Mouse (Mus musculus): Measurements from ENCODE around the gene Plcxd2. TPM values are rescaled to one million over a fixed set of nuclear protein-coding genes. Genes with fewer than 3 reads are reported as not detected.

The Plcxd2 gene
- polyA plus RNA-seq, 1 experiment, result 0.86 TPM

GRCm38 (mm10) chr16:45964777-45965176 lies 45.2 kb downstream of the Plcxd2 start:
- peaks cover 8% of the 10 kb centered on the region; the same call in 1 of the 2 replicates for H3K4me1 ChIP-seq (ENCODE audit: control insufficient read depth, insufficient read depth, low read length)
- TF ChIP-seq POLR2A (IDR thresholded peaks at IDR 0.05; ENCODE audit: borderline replicate concordance, low read depth, low read length) (no peak), CTCF (IDR thresholded peaks at IDR 0.05; ENCODE audit: low read depth, low read length) (no peak)
- no peak overlapping the region for H3K4me3 ChIP-seq (ENCODE audit: insufficient read depth, low read length)
- H3K27ac ChIP-seq (ENCODE audit: insufficient read depth, low read depth, low read length), result no peak overlapping the region

DNA sequence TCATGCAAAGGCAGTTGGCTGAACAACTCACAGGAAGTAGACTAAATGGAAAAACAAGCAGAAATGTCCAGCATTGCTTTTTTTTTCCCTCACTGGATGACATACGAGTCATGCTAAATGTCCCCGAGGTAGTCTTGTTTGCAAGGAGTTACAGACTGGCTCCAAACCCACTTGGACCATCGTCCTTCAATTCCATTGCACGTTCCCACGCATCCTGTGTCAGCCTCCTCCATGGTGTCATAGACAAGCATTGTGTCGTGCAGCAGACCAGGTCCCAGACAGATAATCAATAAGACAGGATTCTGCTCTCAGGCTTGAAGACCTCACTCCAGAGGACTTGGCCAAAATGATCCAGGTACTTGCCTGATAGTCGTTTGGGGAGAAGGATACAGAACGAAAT lies 46.2 kb downstream of the Plcxd2 start:
- Histone ChIP-seq H3K4me1 (ENCODE audit: control insufficient read depth, insufficient read depth, low read length) (peaks cover 8% of the 10 kb centered on the region; the same call in 1 of the 2 replicates), H3K27ac (ENCODE audit: insufficient read depth, low read depth, low read length) (no peak overlapping the region), H3K4me3 (ENCODE audit: insufficient read depth, low read length) (no peak overlapping the region)
- TF ChIP-seq CTCF (IDR thresholded peaks at IDR 0.05; ENCODE audit: low read depth, low read length), result no peak
- TF ChIP-seq POLR2A (IDR thresholded peaks at IDR 0.05; ENCODE audit: borderline replicate concordance, low read depth, low read length), result no peak

GRCm38 (mm10) chr16:45963088-45963487 lies 46.9 kb downstream of the Plcxd2 start:
- no peak for TF ChIP-seq CTCF (IDR thresholded peaks at IDR 0.05; ENCODE audit: low read depth, low read length)
- TF ChIP-seq POLR2A (IDR thresholded peaks at IDR 0.05; ENCODE audit: borderline replicate concordance, low read depth, low read length), result no peak
- Histone ChIP-seq H3K4me3 (ENCODE audit: insufficient read depth, low read length) (no peak overlapping the region), H3K27ac (ENCODE audit: insufficient read depth, low read depth, low read length) (no peak overlapping the region), H3K4me1 (ENCODE audit: control insufficient read depth, insufficient read depth, low read length) (0 out of 2 replicates have a peak, but pooled peaks cover 5% of the 10 kb centered on the region)

DNA sequence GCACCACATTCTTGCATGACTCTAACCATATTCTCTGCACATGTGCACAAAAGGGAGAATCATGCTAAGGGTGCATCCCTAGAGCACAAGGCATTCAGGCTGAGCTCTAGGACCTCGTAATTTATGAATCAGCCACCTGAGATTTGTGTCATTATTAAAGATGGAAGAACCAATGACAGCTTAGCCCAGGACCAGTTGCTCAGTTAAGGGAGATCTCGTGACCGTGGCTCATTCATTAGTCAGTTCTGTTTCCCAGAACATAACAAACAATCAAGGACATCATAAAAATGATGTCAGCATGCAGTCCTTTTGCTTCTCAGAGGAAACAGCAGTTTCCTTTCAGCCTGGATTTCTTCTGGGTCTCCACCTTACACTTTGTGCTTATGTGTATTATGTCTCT lies 49.0 kb downstream of the Plcxd2 start:
- Histone ChIP-seq H3K27ac (ENCODE audit: insufficient read depth, low read depth, low read length) (no peak overlapping the region), H3K4me1 (ENCODE audit: control insufficient read depth, insufficient read depth, low read length) (0 out of 2 replicates have a peak, but pooled peaks cover 5% of the 10 kb centered on the region), H3K4me3 (ENCODE audit: insufficient read depth, low read length) (no peak overlapping the region)
- TF ChIP-seq CTCF (IDR thresholded peaks at IDR 0.05; ENCODE audit: low read depth, low read length), result no peak
- no peak for TF ChIP-seq POLR2A (IDR thresholded peaks at IDR 0.05; ENCODE audit: borderline replicate concordance, low read depth, low read length)

- H3K27ac ChIP-seq (ENCODE audit: insufficient read depth, low read depth, low read length), result no peak overlapping the region
- TF ChIP-seq POLR2A (IDR thresholded peaks at IDR 0.05; ENCODE audit: borderline replicate concordance, low read depth, low read length) (no peak), CTCF (IDR thresholded peaks at IDR 0.05; ENCODE audit: low read depth, low read length) (no peak)
Observed at GRCm38 (mm10) chr16:45956390-45956950, 53.5 kb downstream of the Plcxd2 start.

GRCm38 (mm10) chr16:45953394-45953793 lies 56.6 kb downstream of the Plcxd2 start, which contains the start of gene Phldb2:
TSS of gene Phldb2 (minus strand) at chr16:45953598.
- TF ChIP-seq CTCF (IDR thresholded peaks at IDR 0.05; ENCODE audit: low read depth, low read length) (no peak), POLR2A (IDR thresholded peaks at IDR 0.05; ENCODE audit: borderline replicate concordance, low read depth, low read length) (no peak)
- H3K27ac ChIP-seq (ENCODE audit: insufficient read depth, low read depth, low read length), result no peak within 1 kb of the TSS
- H3K4me1 ChIP-seq (ENCODE audit: control insufficient read depth, insufficient read depth, low read length), result no peaks in the 10 kb centered on the region
- no peak within 1 kb of the TSS for H3K4me3 ChIP-seq (ENCODE audit: insufficient read depth, low read length)

More at GRCm38 (mm10) chr16:45956390-45956950, 53.5 kb downstream of the Plcxd2 start:
- Histone ChIP-seq H3K4me3 (ENCODE audit: insufficient read depth, low read length) (no peak overlapping the region), H3K4me1 (ENCODE audit: control insufficient read depth, insufficient read depth, low read length) (0 out of 2 replicates have a peak, but pooled peaks cover 3% of the 10 kb centered on the region)

DNA sequence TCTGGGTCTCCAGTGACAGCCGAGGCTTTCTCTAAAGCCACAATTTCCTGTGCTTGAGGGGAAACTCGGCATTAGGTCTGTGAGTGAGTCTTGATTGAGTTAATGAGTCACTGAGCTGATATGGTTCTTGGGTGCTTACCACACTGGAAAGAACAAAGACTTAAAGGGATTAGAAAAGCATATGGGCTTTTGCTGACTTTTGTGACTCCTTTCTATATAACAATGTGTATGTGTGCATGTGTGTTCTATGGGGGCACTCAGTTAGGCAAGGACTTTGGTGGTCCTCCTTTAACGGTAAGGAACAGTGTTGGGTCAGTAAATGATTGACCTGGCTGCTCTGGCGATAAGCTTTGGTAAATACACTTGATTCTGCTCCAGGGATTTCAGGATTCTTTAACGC lies 57.5 kb downstream of the Plcxd2 start:
- no peak overlapping the region for H3K27ac ChIP-seq (ENCODE audit: insufficient read depth, low read depth, low read length)
- H3K4me1 ChIP-seq (ENCODE audit: control insufficient read depth, insufficient read depth, low read length), result no peaks in the 10 kb centered on the region
- no peak overlapping the region for H3K4me3 ChIP-seq (ENCODE audit: insufficient read depth, low read length)
- no peak for TF ChIP-seq POLR2A (IDR thresholded peaks at IDR 0.05; ENCODE audit: borderline replicate concordance, low read depth, low read length)
- TF ChIP-seq CTCF (IDR thresholded peaks at IDR 0.05; ENCODE audit: low read depth, low read length), result no peak

DNA sequence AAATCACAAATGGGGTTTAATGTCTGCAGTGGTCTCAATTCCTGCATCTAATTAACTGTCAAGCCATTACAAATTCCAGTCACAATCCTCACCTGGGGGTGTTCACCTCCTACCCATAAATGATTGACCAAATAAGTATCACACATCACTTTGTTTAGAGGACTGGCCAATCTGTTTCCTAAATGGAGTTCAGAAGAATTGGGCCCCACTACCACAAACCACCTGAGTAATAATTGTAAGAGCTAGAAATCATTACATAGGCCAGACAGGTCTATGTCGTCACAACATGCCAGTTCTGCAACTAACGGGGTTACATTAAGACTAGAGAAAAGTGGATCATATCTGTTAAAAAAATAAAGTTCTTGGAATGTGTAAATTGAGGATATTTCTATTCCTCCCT lies 58.0 kb downstream of the Plcxd2 start:
- TF ChIP-seq POLR2A (IDR thresholded peaks at IDR 0.05; ENCODE audit: borderline replicate concordance, low read depth, low read length), result no peak
- TF ChIP-seq CTCF (IDR thresholded peaks at IDR 0.05; ENCODE audit: low read depth, low read length), result no peak
- H3K4me3 ChIP-seq (ENCODE audit: insufficient read depth, low read length), result no peak overlapping the region
- H3K27ac ChIP-seq (ENCODE audit: insufficient read depth, low read depth, low read length), result no peak overlapping the region
- no peaks in the 10 kb centered on the region for H3K4me1 ChIP-seq (ENCODE audit: control insufficient read depth, insufficient read depth, low read length)

GRCm38 (mm10) chr16:45946335-45946734 lies 63.7 kb downstream of the Plcxd2 start:
- no peak overlapping the region for H3K4me3 ChIP-seq (ENCODE audit: insufficient read depth, low read length)

GRCm38 (mm10) chr16:45945649-45946048 lies 64.4 kb downstream of the Plcxd2 start:
- no peak for TF ChIP-seq CTCF (IDR thresholded peaks at IDR 0.05; ENCODE audit: low read depth, low read length)
- no peak for TF ChIP-seq POLR2A (IDR thresholded peaks at IDR 0.05; ENCODE audit: borderline replicate concordance, low read depth, low read length)
- Histone ChIP-seq H3K27ac (ENCODE audit: insufficient read depth, low read depth, low read length) (no peak overlapping the region), H3K4me3 (ENCODE audit: insufficient read depth, low read length) (no peak overlapping the region), H3K4me1 (ENCODE audit: control insufficient read depth, insufficient read depth, low read length) (no peaks in the 10 kb centered on the region)

More at GRCm38 (mm10) chr16:45946335-45946734, 63.7 kb downstream of the Plcxd2 start:
- Histone ChIP-seq H3K4me1 (ENCODE audit: control insufficient read depth, insufficient read depth, low read length) (no peaks in the 10 kb centered on the region), H3K27ac (ENCODE audit: insufficient read depth, low read depth, low read length) (no peak overlapping the region)
- TF ChIP-seq POLR2A (IDR thresholded peaks at IDR 0.05; ENCODE audit: borderline replicate concordance, low read depth, low read length), result no peak
- no peak for TF ChIP-seq CTCF (IDR thresholded peaks at IDR 0.05; ENCODE audit: low read depth, low read length)

Data from bone marrow macrophage, adult 2 months (primary cell).